Mouse (Mus musculus) myocyte (in vitro differentiated cells): ENCODE data around the gene Ifit1bl2. TPM values are rescaled to one million over a fixed set of nuclear protein-coding genes. Genes with fewer than 3 reads are reported as not detected.

Experiments
- polyA plus RNA-seq: library from polyadenylated mRNA; unstranded; fragments of >200 nt; fragmentation: generic; extraction: Trizol; gene quantifications from one replicate; pipeline ENCODE4 v1.2.1, GENCODE M21; 2012; ENCODE audit warnings: missing spikeins

The Ifit1bl2 gene
- polyA plus RNA-seq, 1 experiment, result 0.02 TPM

Other genes starting within 250 kb of the Ifit1bl2 start
- 9.9 TPM for gene Ch25h, start 165.6 kb downstream of the Ifit1bl2 start, polyA plus RNA-seq
- 21.4 TPM for gene Lipa, start 113.3 kb downstream of the Ifit1bl2 start, polyA plus RNA-seq
- gene Ifit2, start 90.0 kb downstream of the Ifit1bl2 start, polyA plus RNA-seq, result 1.8 TPM
- 0.23 TPM for gene Ifit3, start 57.2 kb downstream of the Ifit1bl2 start, polyA plus RNA-seq
- gene Ifit1bl1, start 38.8 kb downstream of the Ifit1bl2 start, polyA plus RNA-seq, result 0.05 TPM
- gene Ifit3b, start 32.8 kb downstream of the Ifit1bl2 start, polyA plus RNA-seq, result 0.02 TPM
- 0.53 TPM for gene Ifit1, start 128 bp upstream of the Ifit1bl2 start, polyA plus RNA-seq
- gene Slc16a12, start 106.5 kb upstream of the Ifit1bl2 start, polyA plus RNA-seq, result 0.04 TPM
- 3.5 TPM for gene Pank1, start 238.7 kb upstream of the Ifit1bl2 start, polyA plus RNA-seq